Mouse (Mus musculus) ovary, postnatal 14 days (tissue): ENCODE measurements at regions not wholly inside any gene's neighbourhood (a gene's known extent, or its start where the extent isn't known, plus 50 kb on each side); places are given as distances from the start of the nearest gene placed in this dataset.

ENCODE experiments used
- DNase-seq: peaks from one replicate; pipeline ENCODE4 v3.0.0; 2022; ENCODE audit warnings: low spot score

GRCm38 (mm10) chr1:183749126-183749525 lies 264.0 kb upstream of the Dusp10 start:
- no peak for DNase-seq

GRCm38 (mm10) chr1:183754500-183754899 lies 258.6 kb upstream of the Dusp10 start:
- no peak for DNase-seq

- no peak for DNase-seq
Observed at GRCm38 (mm10) chr1:183756716-183757115, 256.4 kb upstream of the Dusp10 start.

- DNase-seq: no peak
Observed at GRCm38 (mm10) chr1:183763864-183764726, 249.0 kb upstream of the Dusp10 start.

- no peak for DNase-seq
Observed at GRCm38 (mm10) chr1:183772844-183773243, 240.3 kb upstream of the Dusp10 start.

GRCm38 (mm10) chr1:183780180-183780579 lies 232.9 kb upstream of the Dusp10 start:
- no peak for DNase-seq

GRCm38 (mm10) chr1:183780779-183781178 lies 232.3 kb upstream of the Dusp10 start:
- no peak for DNase-seq

GRCm38 (mm10) chr1:183783440-183784130 lies 229.5 kb upstream of the Dusp10 start:
- no peak for DNase-seq

- no peak for DNase-seq
Observed at GRCm38 (mm10) chr1:183792230-183792813, 220.8 kb upstream of the Dusp10 start.

GRCm38 (mm10) chr1:183793324-183793723 lies 219.8 kb upstream of the Dusp10 start:
- DNase-seq: no peak

GRCm38 (mm10) chr1:183793913-183794445 lies 219.1 kb upstream of the Dusp10 start:
- DNase-seq: no peak

GRCm38 (mm10) chr1:183802351-183802750 lies 210.8 kb upstream of the Dusp10 start:
- no peak for DNase-seq

- DNase-seq: no peak
Observed at GRCm38 (mm10) chr1:183803357-183803756, 209.7 kb upstream of the Dusp10 start.

- DNase-seq: no peak
Observed at GRCm38 (mm10) chr1:183803826-183804225, 209.3 kb upstream of the Dusp10 start.

- no peak for DNase-seq
Observed at GRCm38 (mm10) chr1:183804295-183804694, 208.8 kb upstream of the Dusp10 start.

- DNase-seq: no peak
Observed at GRCm38 (mm10) chr1:183806864-183807730, 206.0 kb upstream of the Dusp10 start.

GRCm38 (mm10) chr1:183808168-183808567 lies 204.9 kb upstream of the Dusp10 start:
- no peak for DNase-seq

GRCm38 (mm10) chr1:183820555-183820954 lies 192.5 kb upstream of the Dusp10 start:
- no peak for DNase-seq

- DNase-seq: no peak
Observed at GRCm38 (mm10) chr1:183826300-183826699, 186.8 kb upstream of the Dusp10 start.

- no peak for DNase-seq
Observed at GRCm38 (mm10) chr1:183845135-183845534, 168.0 kb upstream of the Dusp10 start.

- DNase-seq: no peak
Observed at GRCm38 (mm10) chr1:183853956-183854613, 159.0 kb upstream of the Dusp10 start.
